Mouse (Mus musculus) CH12.LX (cell line): ENCODE data around the gene Rtl6. TPM values are rescaled to one million over a fixed set of nuclear protein-coding genes. Genes with fewer than 3 reads are reported as not detected.

Experiments
- DNase-seq: peaks from one replicate; pipeline ENCODE4 v3.0.0-alpha.2; 2013; ENCODE audit errors: extremely low read depth
- H3K27ac ChIP-seq: 2 replicates; pipeline ENCODE4 v1.5.1; 2012; ENCODE audit warnings: low read depth, mild to moderate bottlenecking, control low read depth, moderate library complexity; ENCODE audit not compliant: insufficient read depth
- H3K27me3 ChIP-seq: replicated peaks from 2 replicates; pipeline ENCODE3; 2012; ENCODE audit warnings: inconsistent platforms
- H3K36me3 ChIP-seq, 2 experiments: replicated peaks in 1 of 2; 2 replicates each; pipeline versions ENCODE3 to v1.6.1; 2012; ENCODE audit warnings: inconsistent platforms in 1 of 2, low read length in 1 of 2, mild to moderate bottlenecking in 1 of 2, mixed read lengths in 1 of 2, moderate library complexity in 1 of 2; ENCODE audit not compliant: control insufficient read depth in 1 of 2, insufficient read depth in 1 of 2
- H3K4me1 ChIP-seq, 2 experiments: 2 replicates each; pipeline ENCODE4 v1.6.1; 2012; ENCODE audit warnings: inconsistent platforms in 1 of 2, moderate library complexity in 1 of 2; ENCODE audit not compliant: insufficient read depth in 2 of 2, control insufficient read depth in 1 of 2
- H3K4me2 ChIP-seq: 2 replicates; pipeline ENCODE4 v1.6.1; 2012; ENCODE audit warnings: low read depth, mild to moderate bottlenecking, control low read depth; ENCODE audit not compliant: poor library complexity, insufficient read depth, severe bottlenecking
- H3K4me3 ChIP-seq, 3 experiments: fragments of 150-350 bp in 1 of 3; sonication (generic) in 1 of 3; replicated peaks in 1 of 3; 2 replicates each; pipeline versions ENCODE3 to v1.5.1; 2011 to 2012; ENCODE audit warnings: low read depth in 2 of 3, low read length in 2 of 3, mild to moderate bottlenecking in 2 of 3, moderate library complexity in 2 of 3, control low read depth in 1 of 3, improper control_type of control experiment in 1 of 3, inconsistent platforms in 1 of 3, mixed read lengths in 1 of 3; ENCODE audit not compliant: poor library complexity in 1 of 3
- H3K79me2 ChIP-seq: replicated peaks from 2 replicates; pipeline ENCODE4 v1.6.1; 2012; ENCODE audit warnings: mild to moderate bottlenecking, moderate library complexity; ENCODE audit not compliant: control insufficient read depth, poor library complexity, insufficient read depth, severe bottlenecking; ENCODE audit errors: extremely low read depth
- H3K9ac ChIP-seq: 2 replicates; pipeline ENCODE4 v1.6.1; 2012; ENCODE audit warnings: low read depth, mild to moderate bottlenecking, control low read depth, moderate library complexity; ENCODE audit not compliant: insufficient read depth
- H3K9me3 ChIP-seq: replicated peaks from 2 replicates; pipeline ENCODE3; 2012; ENCODE audit warnings: low read length, inconsistent platforms, mixed read lengths
- CHD1 ChIP-seq: IDR thresholded peaks from 2 replicates; pipeline ENCODE4 v1.6.1; 2012; ENCODE audit warnings: low read depth, low read length, improper control_type of control experiment, inconsistent platforms
- CHD2 ChIP-seq: IDR thresholded peaks from 2 replicates; pipeline ENCODE4 v1.6.1; 2011; ENCODE audit warnings: low read length, improper control_type of control experiment
- E2F4 ChIP-seq: IDR thresholded peaks from 2 replicates; pipeline ENCODE4 v1.6.1; 2011; ENCODE audit warnings: low read depth, low read length, improper control_type of control experiment; ENCODE audit not compliant: insufficient replicate concordance
- EP300 ChIP-seq: IDR thresholded peaks from 2 replicates; pipeline ENCODE4 v1.6.1; 2011; ENCODE audit warnings: low read length, improper control_type of control experiment
- HCFC1 ChIP-seq: IDR thresholded peaks from 2 replicates; pipeline ENCODE4 v1.6.1; 2012; ENCODE audit warnings: low read depth, mild to moderate bottlenecking, inconsistent platforms, low read length, improper control_type of control experiment
- JUN ChIP-seq: IDR thresholded peaks from 2 replicates; pipeline ENCODE4 v1.6.1; 2011; ENCODE audit warnings: low read depth, mild to moderate bottlenecking, low read length, improper control_type of control experiment, moderate library complexity; ENCODE audit not compliant: insufficient read depth
- KAT2A ChIP-seq: IDR thresholded peaks from 2 replicates; pipeline ENCODE4 v1.6.1; 2012; ENCODE audit warnings: low read length, improper control_type of control experiment, inconsistent platforms; ENCODE audit not compliant: insufficient replicate concordance
- MEF2A ChIP-seq: IDR thresholded peaks from 2 replicates; pipeline ENCODE4 v1.6.1; 2014; ENCODE audit warnings: low read depth, mild to moderate bottlenecking, inconsistent platforms, low read length, improper control_type of control experiment, borderline replicate concordance
- MYC ChIP-seq: IDR thresholded peaks from 2 replicates; pipeline ENCODE4 v1.6.1; 2011; ENCODE audit warnings: low read depth, mild to moderate bottlenecking, improper control_type of control experiment, low read length
- NELFE ChIP-seq: IDR thresholded peaks from 2 replicates; pipeline ENCODE4 v1.6.1; 2011; ENCODE audit warnings: low read depth, low read length, improper control_type of control experiment
- PAX5 ChIP-seq: IDR thresholded peaks from 2 replicates; pipeline ENCODE4 v1.6.1; 2012; ENCODE audit warnings: low read length, inconsistent platforms, mixed read lengths
- RAD21 ChIP-seq: IDR thresholded peaks from 2 replicates; pipeline ENCODE4 v1.6.1; 2011; ENCODE audit warnings: low read depth, mild to moderate bottlenecking, low read length, improper control_type of control experiment, moderate library complexity
- RCOR1 ChIP-seq: conservative IDR thresholded peaks from 2 replicates; pipeline ENCODE4 v1.6.1; 2012; ENCODE audit warnings: low read depth, mild to moderate bottlenecking, inconsistent platforms, low read length, improper control_type of control experiment
- TBP ChIP-seq: conservative IDR thresholded peaks from 2 replicates; pipeline ENCODE4 v1.6.1; 2011; ENCODE audit warnings: low read depth, low read length, improper control_type of control experiment
- TCF12 ChIP-seq: IDR thresholded peaks from 2 replicates; pipeline ENCODE4 v1.6.1; 2014; ENCODE audit warnings: low read depth, mild to moderate bottlenecking, inconsistent platforms, low read length, improper control_type of control experiment
- UBTF ChIP-seq: IDR thresholded peaks from 2 replicates; pipeline ENCODE4 v1.6.1; 2012; ENCODE audit warnings: low read depth, mild to moderate bottlenecking, inconsistent platforms, low read length, improper control_type of control experiment, moderate library complexity
- ZC3H11A ChIP-seq: IDR thresholded peaks from 2 replicates; pipeline ENCODE4 v1.6.1; 2012; ENCODE audit warnings: low read depth, mild to moderate bottlenecking, inconsistent platforms, low read length, improper control_type of control experiment
- ZKSCAN1 ChIP-seq: IDR thresholded peaks from 2 replicates; pipeline ENCODE4 v1.6.1; 2012; ENCODE audit warnings: low read depth, inconsistent platforms, low read length, improper control_type of control experiment, borderline replicate concordance
- ZMIZ1 ChIP-seq: IDR thresholded peaks from 2 replicates; pipeline ENCODE4 v1.6.1; 2012; ENCODE audit warnings: low read depth, mild to moderate bottlenecking, inconsistent platforms, low read length, improper control_type of control experiment
- ZNF384 ChIP-seq: IDR thresholded peaks from 2 replicates; pipeline ENCODE4 v1.6.1; 2012; ENCODE audit warnings: low read depth, low read length, improper control_type of control experiment, inconsistent platforms
- dilution Hi-C: fragments of 300-500 bp; cut with MboI; formaldehyde crosslinking; loops from 2 replicates; pipeline ENCODE4 v1.14.3; 2020; ENCODE audit warnings: low sequenced_read_pairs; ENCODE audit not compliant: extremely low pct_unique_long_range_greater_than_20kb, extremely low pct_ligation_motif_present
- in situ Hi-C: fragments of 300-500 bp; cut with MboI; formaldehyde crosslinking; loops from 3 replicates; pipeline ENCODE4 v1.14.3; 2019; ENCODE audit warnings: low sequenced_read_pairs, low pct_ligation_motif_present, low pct_unique_long_range_greater_than_20kb, mixed read lengths
- polyA plus RNA-seq: library from polyadenylated mRNA; unstranded; fragments of >175 nt; gene quantifications from 2 replicates; pipeline ENCODE4 v1.2.1, GENCODE M21; 2012; ENCODE audit warnings: low read depth; ENCODE audit not compliant: insufficient read length
- total RNA-seq, 2 experiments: library from RNA; depleted of rRNA; stranded (reverse); fragments of 300-350 nt in 1 of 2; fragments of >200 nt in 1 of 2; gene quantifications; 2 replicates each; pipeline ENCODE4 v1.2.3; 2012 to 2014

Gene Rtl6
- total and polyA plus RNA-seq, 3 experiments = 0.04 TPM; not detected in 2

GRCm38 (mm10) chr15:84506026-84506425, 51.6 kb downstream of the Rtl6 start:
- H3K9ac ChIP-seq = no peak overlapping the region
- H3K27ac ChIP-seq = no peak overlapping the region
- no peak overlapping the region for H3K4me2 ChIP-seq
- H3K36me3 ChIP-seq = no peaks in the 10 kb centered on the region
- TF ChIP-seq CHD2 (no peak), ZC3H11A (no peak), MYC (no peak), CHD1 (no peak), HCFC1 (no peak), RCOR1 (no peak), E2F4 (no peak), EP300 (no peak), ZMIZ1 (no peak), KAT2A (no peak), TCF12 (no peak), TBP (no peak), ZNF384 (no peak), NELFE (no peak), MEF2A (no peak), PAX5 (no peak), JUN (no peak), ZKSCAN1 (no peak), RAD21 (no peak), UBTF (no peak)
- dilution Hi-C loops (no loop called here), in situ Hi-C loops (no loop called here)
- H3K4me3 ChIP-seq = no peak overlapping the region
- H3K27me3 ChIP-seq = peaks cover 68% of the 10 kb centered on the region
- no peaks in the 10 kb centered on the region for H3K79me2 ChIP-seq
- H3K4me1 ChIP-seq = no peaks in the 10 kb centered on the region; a peak in 1 of 4 replicates
- no peak for DNase-seq
- H3K9me3 ChIP-seq = no peaks in the 10 kb centered on the region

GRCm38 (mm10) chr15:84504895-84505294, 52.7 kb downstream of the Rtl6 start:
- H3K4me2 ChIP-seq = no peak overlapping the region
- H3K27me3 ChIP-seq = peaks cover 75% of the 10 kb centered on the region
- H3K9ac ChIP-seq = no peak overlapping the region
- no peak overlapping the region for H3K27ac ChIP-seq
- TF ChIP-seq UBTF (no peak), EP300 (no peak)
- H3K4me1 ChIP-seq = no peaks in the 10 kb centered on the region; a peak in 1 of 4 replicates
- H3K9me3 ChIP-seq = no peaks in the 10 kb centered on the region
- no peaks in the 10 kb centered on the region for H3K79me2 ChIP-seq
- dilution Hi-C loops (no loop called here), in situ Hi-C loops (no loop called here)
- DNase-seq = no peak
- H3K36me3 ChIP-seq = no peaks in the 10 kb centered on the region
- no peak overlapping the region for H3K4me3 ChIP-seq

Other genes with a start within 250 kb of the Rtl6 start
- 71.0 and 93.7 TPM in 2 replicates for gene Parvg, start 233.8 kb downstream of the Rtl6 start, total RNA-seq (2012; rRNA removed)
- 96.0 and 98.3 TPM in 2 replicates for gene Parvg, start 233.8 kb downstream of the Rtl6 start, total RNA-seq (2014; rRNA removed)
- 131 and 140 TPM in 2 replicates for gene Parvg, start 233.8 kb downstream of the Rtl6 start, polyA plus RNA-seq
- not detected in 2 replicates for gene Shisal1, start 110.7 kb downstream of the Rtl6 start, total RNA-seq (2012; rRNA removed)
- not detected in 2 replicates for gene Shisal1, start 110.7 kb downstream of the Rtl6 start, total RNA-seq (2014; rRNA removed)
- gene Shisal1, start 110.7 kb downstream of the Rtl6 start, polyA plus RNA-seq = not detected in 2 replicates
- 19.7 and 28.5 TPM in 2 replicates for gene Prr5, start 111.8 kb upstream of the Rtl6 start, total RNA-seq (2012; rRNA removed)
- gene Prr5, start 111.8 kb upstream of the Rtl6 start, total RNA-seq (2014; rRNA removed) = 10.4 and 11.6 TPM in 2 replicates
- 58.2 and 68.2 TPM in 2 replicates for gene Prr5, start 111.8 kb upstream of the Rtl6 start, polyA plus RNA-seq
- gene Arhgap8, start 162.2 kb upstream of the Rtl6 start, total RNA-seq (2012; rRNA removed) = 0.08 TPM in 1 of 2 replicates, not detected in the other
- not detected in 2 replicates for gene Arhgap8, start 162.2 kb upstream of the Rtl6 start, total RNA-seq (2014; rRNA removed)
- not detected in 2 replicates for gene Arhgap8, start 162.2 kb upstream of the Rtl6 start, polyA plus RNA-seq